Mouse (Mus musculus): ENCODE data around the gene Prox2.

Gene Prox2

DNA sequence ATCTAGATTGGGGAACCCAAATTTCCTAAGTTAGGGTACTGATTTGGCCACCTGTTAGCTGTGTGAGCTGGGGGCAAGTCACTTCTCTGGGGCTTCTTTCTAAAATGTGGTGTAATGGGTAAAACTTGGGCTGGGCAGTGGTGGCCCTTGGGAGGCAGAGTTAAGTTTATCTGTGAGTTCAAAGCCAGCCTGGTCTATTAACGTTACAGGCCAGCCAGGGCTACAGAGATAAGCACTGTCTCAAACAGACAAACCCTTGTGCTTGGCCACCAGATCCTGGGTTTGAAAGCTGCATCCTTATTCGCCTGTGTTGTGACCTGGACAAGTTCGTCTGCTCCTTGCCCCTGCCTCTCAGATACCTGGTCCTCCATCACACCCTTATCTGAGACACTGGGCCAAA is 19.4 kb downstream of the Prox2 start:
- no peak for DNase-seq

GRCm38 (mm10) chr12:85087845-85088244 is 22.7 kb downstream of the Prox2 start:
- DNase-seq: no peak

GRCm38 (mm10) chr12:85084941-85085340 is 25.6 kb downstream of the Prox2 start:
- no peak for DNase-seq

- no peak for DNase-seq
These were observed 26.3 kb downstream of the Prox2 start for GRCm38 (mm10) chr12:85084257-85084656.

DNA sequence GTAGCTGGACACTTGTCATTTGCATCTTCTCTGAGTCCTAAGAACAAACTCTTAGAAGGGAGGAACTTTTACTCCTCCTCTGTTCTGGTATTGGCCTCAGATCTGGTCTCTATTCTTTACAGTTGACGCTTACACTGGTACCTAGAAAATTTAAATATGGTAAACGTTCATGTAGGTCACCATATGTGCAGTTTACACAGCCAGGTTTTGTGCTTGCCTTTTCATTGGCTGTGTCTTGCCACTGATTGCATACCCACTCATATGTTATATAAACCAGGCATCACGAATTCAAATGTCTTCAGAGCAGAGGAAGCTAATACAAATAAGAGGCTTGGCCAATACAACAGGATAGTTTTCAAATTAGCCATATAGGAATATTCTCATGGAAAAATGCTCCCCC is 33.5 kb downstream of the Prox2 start:
- peak; percentile 33 for DNase-seq

GRCm38 (mm10) chr12:85071043-85071442 is 39.5 kb downstream of the Prox2 start:
- DNase-seq: no peak

- DNase-seq: no peak
These were observed 59.3 kb downstream of the Prox2 start for GRCm38 (mm10) chr12:85051218-85051617.
